In genomic region chr16:90284916-90285315, GRCm38 (mm10) we compare ENCODE assay signal across 8 mouse cellular contexts. TPM values are rescaled to one million over a fixed set of nuclear protein-coding genes. Genes with fewer than 3 reads are reported as not detected.
A peak's percentile ranks its signal among the peaks of the same experiment; 100 is the strongest.
DNase-seq lines count a peak whose midpoint lies in the region; ATAC-seq and TF ChIP-seq lines count a peak whose summit lies in the region.

No protein-coding gene starts in this region.

- peaks cover 26% of the 10 kb centered on the region; the same call in 1 of the 2 replicates for H3K4me1 ChIP-seq in kidney, embryonic 14.5 days (ENCODE audit: control insufficient read depth, insufficient read depth, low read length)
- H3K4me1 ChIP-seq in embryonic facial prominence, embryonic 10.5 days, result peaks cover 40% of the 10 kb centered on the region
- H3K4me1 ChIP-seq in lung, postnatal 0 days (ENCODE audit: insufficient read depth, low read depth, low read length), result peaks cover 18% of the 10 kb centered on the region; the same call in 1 of the 2 replicates

- H3K36me3 ChIP-seq in kidney, embryonic 14.5 days (ENCODE audit: control insufficient read depth, insufficient read depth, low read length), result no peaks in the 10 kb centered on the region
- peaks cover 8% of the 10 kb centered on the region for H3K36me3 ChIP-seq in embryonic facial prominence, embryonic 10.5 days (replicated peaks)
- no peaks in the 10 kb centered on the region for H3K36me3 ChIP-seq in lung, postnatal 0 days (ENCODE audit: insufficient read depth, low read length)

- H3K27ac ChIP-seq in kidney, embryonic 14.5 days (ENCODE audit: low read depth, low read length), result peak overlapping the region; percentile 30; the same call in 1 of the 2 replicates
- peak overlapping the region; percentile 94 for H3K27ac ChIP-seq in embryonic facial prominence, embryonic 10.5 days (replicated peaks)
- H3K27ac ChIP-seq in lung, postnatal 0 days (ENCODE audit: low read length), result peak overlapping the region; percentile 96

- H3K9me3 ChIP-seq in kidney, embryonic 14.5 days (ENCODE audit: control insufficient read depth, low read length), result no peaks in the 10 kb centered on the region
- no peaks in the 10 kb centered on the region for H3K9me3 ChIP-seq in embryonic facial prominence, embryonic 10.5 days
- no peaks in the 10 kb centered on the region for H3K9me3 ChIP-seq in lung, postnatal 0 days (ENCODE audit: low read length)

- peak overlapping the region; percentile 80 for H3K4me2 ChIP-seq in kidney, embryonic 14.5 days (replicated peaks; ENCODE audit: low read depth, low read length)
- peak overlapping the region; percentile 78 for H3K4me2 ChIP-seq in lung, postnatal 0 days (replicated peaks; ENCODE audit: low read depth, low read length)

- DNase-seq in kidney, postnatal 4 days, result no peak
- no peak for DNase-seq in embryonic facial prominence, embryonic 10.5 days (ENCODE audit: low spot score)
- DNase-seq in lung, postnatal 0 days (ENCODE audit: low spot score), result peak; percentile 26
- no peak for DNase-seq in right cerebral cortex, postnatal 36 days (ENCODE audit: low spot score in 2 of 2)
- no peak for DNase-seq in thymus, postnatal 0 days (ENCODE audit: low spot score)
- no peak for DNase-seq in adrenal gland, postnatal 25 days

- H3K4me3 ChIP-seq in kidney, embryonic 14.5 days (ENCODE audit: low read length), result peak overlapping the region; percentile 100
- H3K4me3 ChIP-seq in embryonic facial prominence, embryonic 10.5 days, result peak overlapping the region; percentile 81
- peak overlapping the region; percentile 94 for H3K4me3 ChIP-seq in lung, postnatal 0 days (ENCODE audit: low read depth, low read length)

- peak overlapping the region; percentile 68 for H3K9ac ChIP-seq in kidney, embryonic 14.5 days (ENCODE audit: low read depth, low read length)
- H3K9ac ChIP-seq in lung, postnatal 0 days (replicated peaks; ENCODE audit: low read depth), result peak overlapping the region; percentile 93

- no peaks in the 10 kb centered on the region; the same call in 1 of the 2 replicates for H3K27me3 ChIP-seq in kidney, embryonic 14.5 days (ENCODE audit: control insufficient read depth, insufficient read depth, low read length)
- H3K27me3 ChIP-seq in embryonic facial prominence, embryonic 10.5 days (replicated peaks; ENCODE audit: low read depth, poor library complexity, severe bottlenecking), result no peaks in the 10 kb centered on the region
- H3K27me3 ChIP-seq in lung, postnatal 0 days (replicated peaks; ENCODE audit: insufficient read depth, low read length), result no peaks in the 10 kb centered on the region

- WGBS in kidney, embryonic 14.5 days, result 4% methylated on average over 15 of the region's 15 CpGs
- 4% methylated on average over 15 of the region's 15 CpGs for WGBS in embryonic facial prominence, embryonic 10.5 days
- 6% methylated on average over 15 of the region's 15 CpGs for WGBS in lung, postnatal 0 days

- TF ChIP-seq CTCF in lung, postnatal 0 days (IDR thresholded peaks at IDR 0.05), result no peak

- TF ChIP-seq EP300 in lung, postnatal 0 days (IDR thresholded peaks at IDR 0.05), result no peak

- peak; percentile 1; the same call in 1 of the 2 replicates for ATAC-seq in kidney, embryonic 14.5 days (ENCODE audit: low FRiP score, low TSS enrichment)
- ATAC-seq in hematopoietic stem cell, adult 5-6 weeks (replicated peaks in 1 of 2; ENCODE audit: insufficient read depth in 1 of 2, low FRiP score in 2 of 2, low TSS enrichment in 1 of 2, low read depth in 1 of 2, poor library complexity in 2 of 2, severe bottlenecking in 2 of 2), result peak; percentile 2 to 8; a peak in 2 of 4 replicates
- ATAC-seq in lung, postnatal 0 days, result no peak

RNA-seq across cellular contexts. Expression of gene Scaf4, which starts 0.6 kb away (rescaled TPM):
- polyA plus RNA-seq in kidney, embryonic 14.5 days (2014; fragmentation: Nextera tagmentation; extraction: Ambion mirVana), result 25.0 and 37.0 TPM in 2 replicates
- 34.6 and 36.1 TPM in 2 replicates for polyA plus RNA-seq in embryonic facial prominence, embryonic 10.5 days (2016; fragmentation: Nextera tagmentation; extraction: Ambion mirVana)
- 14.4 and 26.1 TPM in 2 replicates for total RNA-seq in hematopoietic stem cell, adult 5-6 weeks (2017)
- 12.1 and 12.9 TPM in 2 replicates for polyA plus RNA-seq in lung, postnatal 0 days (2015; fragmentation: Nextera tagmentation; extraction: Ambion mirVana)
- polyA plus RNA-seq in thymus, postnatal 0 days (2015; fragmentation: Nextera tagmentation; extraction: Ambion mirVana), result 20.6 and 22.1 TPM in 2 replicates
- total RNA-seq in adrenal gland, postnatal 25 days (2021), result 54.4 and 70.7 TPM in 2 replicates

Comparison
In these comparisons a context has a peak if more than half of its experiments do, and no peak if none do; other contexts are left out.
1. H3K27ac ChIP-seq: peak in every context shown above with its lines; median percentile 96 in lung, postnatal 0 days; 94 in embryonic facial prominence, embryonic 10.5 days; 30 in kidney, embryonic 14.5 days.